Mouse (Mus musculus): ENCODE data around the gene Rbbp6.

Gene Rbbp6

GRCm38 (mm10) chr7:122965386-122965785 lies at the start of gene Rbbp6:
Gene Rbbp6 (plus strand): TSS chr7:122965686.
- DNase-seq = no peak

GRCm38 (mm10) chr7:122919728-122920582 lies 45.5 kb upstream of the Rbbp6 start:
- DNase-seq = peak in 1 of 2 experiments; percentile 39

- DNase-seq = no peak
These were observed 43.9 kb upstream of the Rbbp6 start for GRCm38 (mm10) chr7:122921537-122921936.

- no peak for DNase-seq
These were observed 41.2 kb upstream of the Rbbp6 start for GRCm38 (mm10) chr7:122924256-122924655.

- no peak for DNase-seq
These were observed 35.0 kb upstream of the Rbbp6 start for GRCm38 (mm10) chr7:122930494-122930893.

- no peak for DNase-seq
These were observed 33.3 kb upstream of the Rbbp6 start for GRCm38 (mm10) chr7:122932171-122932570.

- DNase-seq = no peak
These were observed 28.9 kb upstream of the Rbbp6 start for GRCm38 (mm10) chr7:122936626-122937025.

GRCm38 (mm10) chr7:122938197-122938596 lies 27.3 kb upstream of the Rbbp6 start:
- DNase-seq = no peak

GRCm38 (mm10) chr7:122939181-122939580 lies 26.3 kb upstream of the Rbbp6 start:
- no peak for DNase-seq

- no peak for DNase-seq
These were observed 25.0 kb upstream of the Rbbp6 start for GRCm38 (mm10) chr7:122940371-122941075.

- DNase-seq = no peak
These were observed 23.4 kb upstream of the Rbbp6 start for GRCm38 (mm10) chr7:122942111-122942510.

- DNase-seq = peak; percentile 9 to 68
These were observed 20.3 kb upstream of the Rbbp6 start for GRCm38 (mm10) chr7:122945149-122945548.

- DNase-seq = no peak
These were observed 16.2 kb upstream of the Rbbp6 start for GRCm38 (mm10) chr7:122949268-122949667.

- DNase-seq = no peak
These were observed 14.0 kb upstream of the Rbbp6 start for GRCm38 (mm10) chr7:122951464-122951863.

GRCm38 (mm10) chr7:122952066-122952465 lies 13.4 kb upstream of the Rbbp6 start:
- no peak for DNase-seq

- DNase-seq = no peak
These were observed 10.8 kb upstream of the Rbbp6 start for GRCm38 (mm10) chr7:122954451-122955225.

GRCm38 (mm10) chr7:122955226-122955955 lies 10.1 kb upstream of the Rbbp6 start:
- DNase-seq = no peak

- no peak for DNase-seq
These were observed 3.3 kb downstream of the Rbbp6 start for GRCm38 (mm10) chr7:122968751-122969150.

GRCm38 (mm10) chr7:122969231-122970032 lies 3.9 kb downstream of the Rbbp6 start:
- peak; percentile 90 to 95 for DNase-seq

- peak; percentile 56 to 62 for DNase-seq
These were observed 4.8 kb downstream of the Rbbp6 start for GRCm38 (mm10) chr7:122970119-122970781.

GRCm38 (mm10) chr7:122970864-122971420 lies 5.5 kb downstream of the Rbbp6 start:
- DNase-seq = no peak

Data from spleen, adult 18-20 months (tissue).